Mouse (Mus musculus) ES-Bruce4 (cell line): ENCODE data around the gene Cul7. TPM values are rescaled to one million over a fixed set of nuclear protein-coding genes. Genes with fewer than 3 reads are reported as not detected.

Experiments
- H3K27ac ChIP-seq: 2 replicates; pipeline ENCODE4 v1.5.1; 2012; ENCODE audit warnings: low read length, inconsistent platforms; ENCODE audit not compliant: insufficient read depth
- H3K27me3 ChIP-seq: 2 replicates; pipeline ENCODE4 v1.6.1; 2012; ENCODE audit warnings: mild to moderate bottlenecking, low read length, inconsistent platforms; ENCODE audit not compliant: control insufficient read depth, poor library complexity, insufficient read depth, severe bottlenecking
- H3K36me3 ChIP-seq: 2 replicates; pipeline ENCODE4 v1.6.1; 2012; ENCODE audit warnings: inconsistent platforms, mild to moderate bottlenecking, low read length, moderate library complexity; ENCODE audit not compliant: control insufficient read depth, poor library complexity, insufficient read depth, severe bottlenecking
- H3K4me1 ChIP-seq: one replicate; pipeline ENCODE4 v1.8.1; 2011; ENCODE audit warnings: low read length; ENCODE audit not compliant: control insufficient read depth, insufficient read depth
- H3K4me3 ChIP-seq: 2 replicates; pipeline ENCODE4 v1.5.1; 2011; ENCODE audit warnings: low read depth, mild to moderate bottlenecking, low read length
- H3K9ac ChIP-seq: 2 replicates; pipeline ENCODE4 v1.6.1; 2012; ENCODE audit warnings: low read depth, mild to moderate bottlenecking, inconsistent platforms; ENCODE audit not compliant: poor library complexity, severe bottlenecking
- H3K9me3 ChIP-seq: replicated peaks from 2 replicates; pipeline ENCODE4 v1.6.1; 2012; ENCODE audit warnings: mild to moderate bottlenecking, low read length, inconsistent platforms; ENCODE audit not compliant: control insufficient read depth, poor library complexity, insufficient read depth, severe bottlenecking
- CTCF ChIP-seq: IDR thresholded peaks from one replicate; pipeline ENCODE4 v1.8.1; 2011; ENCODE audit warnings: low read depth, low read length
- EP300 ChIP-seq: IDR thresholded peaks from 2 replicates; pipeline ENCODE4 v1.6.1; 2011; ENCODE audit warnings: low read depth, low read length; ENCODE audit not compliant: insufficient read depth
- POLR2A ChIP-seq: IDR thresholded peaks from one replicate; pipeline ENCODE4 v1.8.1; 2011; ENCODE audit warnings: low read length; ENCODE audit not compliant: insufficient read depth
- polyA plus RNA-seq: library from polyadenylated mRNA; stranded (reverse); fragments of >200 nt; gene quantifications from 2 replicates; pipeline ENCODE4 v1.2.4, GENCODE M21; 2011; ENCODE audit warnings: low read depth; ENCODE audit not compliant: missing spikeins, insufficient read depth, insufficient read length

The Cul7 gene
- polyA plus RNA-seq, 1 experiment: 67.1 TPM

GRCm38 (mm10) chr17:46701489-46701888 is 51.4 kb downstream of the Cul7 start:
- H3K4me1 ChIP-seq: peaks cover 4% of the 10 kb centered on the region
- H3K9me3 ChIP-seq: no peaks in the 10 kb centered on the region
- no peaks in the 10 kb centered on the region for H3K27me3 ChIP-seq
- H3K36me3 ChIP-seq: no peaks in the 10 kb centered on the region
- no peak overlapping the region for H3K4me3 ChIP-seq
- TF ChIP-seq EP300: no peak
- no peak for TF ChIP-seq CTCF
- TF ChIP-seq POLR2A: no peak
- no peak overlapping the region for H3K9ac ChIP-seq
- no peak overlapping the region for H3K27ac ChIP-seq

- H3K9ac ChIP-seq: no peak overlapping the region
- H3K36me3 ChIP-seq: no peaks in the 10 kb centered on the region
- H3K27me3 ChIP-seq: no peaks in the 10 kb centered on the region
- H3K27ac ChIP-seq: no peak overlapping the region
- H3K4me1 ChIP-seq: peaks cover 4% of the 10 kb centered on the region
- no peaks in the 10 kb centered on the region for H3K9me3 ChIP-seq
- no peak overlapping the region for H3K4me3 ChIP-seq
- no peak for TF ChIP-seq POLR2A
- no peak for TF ChIP-seq EP300
- TF ChIP-seq CTCF: no peak
These were observed 52.0 kb downstream of the Cul7 start for GRCm38 (mm10) chr17:46702100-46702499.

- no peak overlapping the region for H3K27ac ChIP-seq
- no peak overlapping the region for H3K4me3 ChIP-seq
- H3K36me3 ChIP-seq: no peaks in the 10 kb centered on the region
- peaks cover 4% of the 10 kb centered on the region for H3K4me1 ChIP-seq
- no peaks in the 10 kb centered on the region for H3K27me3 ChIP-seq
- no peaks in the 10 kb centered on the region for H3K9me3 ChIP-seq
- TF ChIP-seq POLR2A (no peak), EP300 (no peak), CTCF (no peak)
- no peak overlapping the region for H3K9ac ChIP-seq
These were observed 52.4 kb downstream of the Cul7 start for GRCm38 (mm10) chr17:46702506-46702905.

- H3K4me1 ChIP-seq: peaks cover 4% of the 10 kb centered on the region
These were observed 54.1 kb downstream of the Cul7 start for GRCm38 (mm10) chr17:46703971-46704886.

GRCm38 (mm10) chr17:46704887-46705835 is 55.0 kb downstream of the Cul7 start, which contains the start of gene Ppp2r5d:
Gene Ppp2r5d, minus strand, starts transcription at chr17:46705111.
- peak within 1 kb of the TSS; percentile 84 for H3K4me3 ChIP-seq
- peak within 1 kb of the TSS; percentile 64 for H3K27ac ChIP-seq
- no peak for TF ChIP-seq CTCF
- TF ChIP-seq POLR2A: peak; percentile 98
- TF ChIP-seq EP300: no peak
- peak within 1 kb of the TSS; percentile 98 for H3K9ac ChIP-seq
- H3K36me3 ChIP-seq: no peaks in the 10 kb centered on the region
- peaks cover 4% of the 10 kb centered on the region for H3K4me1 ChIP-seq
- H3K27me3 ChIP-seq: no peaks in the 10 kb centered on the region
- H3K9me3 ChIP-seq: no peaks in the 10 kb centered on the region

More at GRCm38 (mm10) chr17:46703971-46704886, 54.1 kb downstream of the Cul7 start:
- TF ChIP-seq CTCF: no peak
- TF ChIP-seq EP300: no peak
- TF ChIP-seq POLR2A: no peak
- Histone ChIP-seq H3K27ac (peak overlapping the region; percentile 42; the same call in 1 of the 2 replicates), H3K27me3 (no peaks in the 10 kb centered on the region), H3K9ac (peak overlapping the region; percentile 98), H3K9me3 (no peaks in the 10 kb centered on the region), H3K36me3 (no peaks in the 10 kb centered on the region), H3K4me3 (peak overlapping the region; percentile 84)
